ENCODE assay signal across 11 mouse cellular contexts in genomic region chr11:115408266-115408920, GRCm38 (mm10). TPM values are rescaled to one million over a fixed set of nuclear protein-coding genes. Genes with fewer than 3 reads are reported as not detected.
DNase-seq lines count a peak whose midpoint lies in the region; ATAC-seq lines count a peak whose summit lies in the region.
"Had no signal": no experiment of that assay in that cellular context is flagged by ENCODE, and none has a peak within 500 bp of the region (broad histone marks: within the 10 kb centered on the region; RNA-seq: fewer than 3 reads in every experiment).

No protein-coding gene starts in this region.

- peaks cover 21% of the 10 kb centered on the region for H3K4me1 ChIP-seq in kidney, embryonic 16.5 days (ENCODE audit: insufficient read depth, low read length)
- H3K4me1 ChIP-seq in hindbrain, embryonic 13.5 days (replicated peaks): peaks cover 71% of the 10 kb centered on the region
- H3K4me1 ChIP-seq in stomach, embryonic 15.5 days: peaks cover 19% of the 10 kb centered on the region
- H3K4me1 ChIP-seq in limb, embryonic 10.5 days: peaks cover 41% of the 10 kb centered on the region

- no peaks in the 10 kb centered on the region for H3K27me3 ChIP-seq in kidney, embryonic 16.5 days (ENCODE audit: insufficient read depth, low read length)
- no peaks in the 10 kb centered on the region for H3K27me3 ChIP-seq in hindbrain, embryonic 13.5 days
- H3K27me3 ChIP-seq in stomach, embryonic 15.5 days (replicated peaks): no peaks in the 10 kb centered on the region
- H3K27me3 ChIP-seq in limb, embryonic 10.5 days (ENCODE audit: low read depth, poor library complexity, severe bottlenecking): no peaks in the 10 kb centered on the region

- 85% methylated on average over 6 of the region's 6 CpGs for WGBS in kidney, embryonic 16.5 days
- WGBS in hindbrain, embryonic 13.5 days: 83% methylated on average over 6 of the region's 6 CpGs
- 76% methylated on average over 6 of the region's 6 CpGs for WGBS in stomach, embryonic 15.5 days
- WGBS in limb, embryonic 10.5 days: 85% methylated on average over 6 of the region's 6 CpGs

- H3K4me2 ChIP-seq in kidney, embryonic 16.5 days (replicated peaks; ENCODE audit: low read depth, low read length): no peak overlapping the region
- no peak overlapping the region for H3K4me2 ChIP-seq in hindbrain, embryonic 13.5 days
- no peak overlapping the region for H3K4me2 ChIP-seq in stomach, embryonic 15.5 days

- ATAC-seq in kidney, embryonic 16.5 days (ENCODE audit: low FRiP score, low TSS enrichment): no peak
- ATAC-seq in hindbrain, embryonic 13.5 days (ENCODE audit: low FRiP score): no peak
- no peak for ATAC-seq in stomach, embryonic 15.5 days (ENCODE audit: insufficient read depth, low FRiP score, low read depth)
- ATAC-seq in megakaryocyte, adult 5-6 weeks (ENCODE audit: poor library complexity, severe bottlenecking): no peak

- no peak overlapping the region for H3K4me3 ChIP-seq in kidney, embryonic 16.5 days (ENCODE audit: low read length)
- no peak overlapping the region for H3K4me3 ChIP-seq in hindbrain, embryonic 13.5 days
- no peak overlapping the region for H3K4me3 ChIP-seq in stomach, embryonic 15.5 days (replicated peaks)
- no peak overlapping the region for H3K4me3 ChIP-seq in limb, embryonic 10.5 days
- H3K4me3 ChIP-seq: gastrocnemius, adult 2 months had no signal

- no peaks in the 10 kb centered on the region for H3K9me3 ChIP-seq in kidney, embryonic 16.5 days (ENCODE audit: low read length)
- no peaks in the 10 kb centered on the region for H3K9me3 ChIP-seq in hindbrain, embryonic 13.5 days
- H3K9me3 ChIP-seq in stomach, embryonic 15.5 days: no peaks in the 10 kb centered on the region
- H3K9me3 ChIP-seq in limb, embryonic 10.5 days (replicated peaks): no peaks in the 10 kb centered on the region

- no peak overlapping the region for H3K9ac ChIP-seq in kidney, embryonic 16.5 days (replicated peaks; ENCODE audit: low read length)
- no peak overlapping the region for H3K9ac ChIP-seq in hindbrain, embryonic 13.5 days
- H3K9ac ChIP-seq in stomach, embryonic 15.5 days: no peak overlapping the region

- DNase-seq in kidney, adult 18-20 months: no peak
- peak; percentile 74 for DNase-seq in T-cell, adult 2 months (ENCODE audit: low spot score)
- no peak for DNase-seq in limb, embryonic 10.5 days (ENCODE audit: low spot score)
- DNase-seq in adrenal gland, postnatal 10 days: no peak
- DNase-seq: cerebellum, adult 11 months; gastrocnemius, adult 2 months had no signal

- H3K27ac ChIP-seq in kidney, embryonic 16.5 days (ENCODE audit: low read length): peak overlapping the region; percentile 23; the same call in 1 of the 2 replicates
- peak overlapping the region; percentile 81 for H3K27ac ChIP-seq in hindbrain, embryonic 13.5 days
- H3K27ac ChIP-seq in stomach, embryonic 15.5 days: peak overlapping the region; percentile 36; the same call in 1 of the 2 replicates
- H3K27ac ChIP-seq in limb, embryonic 10.5 days: no peak overlapping the region
- H3K27ac ChIP-seq: gastrocnemius, adult 2 months had no signal

- peaks cover 44% of the 10 kb centered on the region for H3K36me3 ChIP-seq in kidney, embryonic 16.5 days (ENCODE audit: insufficient read depth, low read length)
- peaks cover 53% of the 10 kb centered on the region for H3K36me3 ChIP-seq in hindbrain, embryonic 13.5 days
- peaks cover 12% of the 10 kb centered on the region; the same call in 1 of the 2 replicates for H3K36me3 ChIP-seq in stomach, embryonic 15.5 days
- peaks cover 60% of the 10 kb centered on the region for H3K36me3 ChIP-seq in limb, embryonic 10.5 days

RNA-seq across cellular contexts. Expression of gene Mrpl58, which starts 4.8 kb away (rescaled TPM):
- 195 and 203 TPM in 2 replicates for polyA plus RNA-seq in kidney, embryonic 16.5 days (2015; fragmentation: Nextera tagmentation; extraction: Ambion mirVana)
- 196 and 205 TPM in 2 replicates for polyA plus RNA-seq in hindbrain, embryonic 13.5 days (2015; fragmentation: Nextera tagmentation; extraction: Ambion mirVana)
- polyA plus RNA-seq in stomach, embryonic 15.5 days (2015; fragmentation: Nextera tagmentation; extraction: Ambion mirVana): 184 and 196 TPM in 2 replicates
- polyA plus RNA-seq in limb, embryonic 10.5 days (2016; fragmentation: Nextera tagmentation; extraction: Ambion mirVana): 202 and 220 TPM in 2 replicates
- 122 and 124 TPM in 2 replicates for total RNA-seq in megakaryocyte, adult 5-6 weeks (2015)
- total RNA-seq in megakaryocyte, adult 5-6 weeks (2017): 86.9 and 95.9 TPM in 2 replicates
- total RNA-seq in adrenal gland, postnatal 10 days (2021): 100 to 1,000 TPM; 147 to 163 TPM

RNA-seq across cellular contexts. Expression of gene Atp5h, which starts 11.4 kb away (rescaled TPM):
- 942 and 981 TPM in 2 replicates for polyA plus RNA-seq in kidney, embryonic 16.5 days (2015; fragmentation: Nextera tagmentation; extraction: Ambion mirVana)
- 945 and 956 TPM in 2 replicates for polyA plus RNA-seq in hindbrain, embryonic 13.5 days (2015; fragmentation: Nextera tagmentation; extraction: Ambion mirVana)
- polyA plus RNA-seq in stomach, embryonic 15.5 days (2015; fragmentation: Nextera tagmentation; extraction: Ambion mirVana): 824 and 904 TPM in 2 replicates
- 862 and 900 TPM in 2 replicates for polyA plus RNA-seq in limb, embryonic 10.5 days (2016; fragmentation: Nextera tagmentation; extraction: Ambion mirVana)
- 740 and 790 TPM in 2 replicates for total RNA-seq in megakaryocyte, adult 5-6 weeks (2015)
- 901 and 1,038 TPM in 2 replicates for total RNA-seq in megakaryocyte, adult 5-6 weeks (2017)
- 1,000 to 10,000 TPM in 1 of 2 experiments, 100 to 1,000 TPM in 1; 968 to 1,066 TPM for total RNA-seq in adrenal gland, postnatal 10 days (2021)

RNA-seq across cellular contexts. Expression of gene Kctd2, which starts 11.5 kb away (rescaled TPM):
- 4.7 and 4.8 TPM in 2 replicates for polyA plus RNA-seq in kidney, embryonic 16.5 days (2015; fragmentation: Nextera tagmentation; extraction: Ambion mirVana)
- polyA plus RNA-seq in hindbrain, embryonic 13.5 days (2015; fragmentation: Nextera tagmentation; extraction: Ambion mirVana): 17.7 and 22.2 TPM in 2 replicates
- polyA plus RNA-seq in stomach, embryonic 15.5 days (2015; fragmentation: Nextera tagmentation; extraction: Ambion mirVana): 14.6 and 15.6 TPM in 2 replicates
- 13.6 and 18.3 TPM in 2 replicates for polyA plus RNA-seq in limb, embryonic 10.5 days (2016; fragmentation: Nextera tagmentation; extraction: Ambion mirVana)
- total RNA-seq in megakaryocyte, adult 5-6 weeks (2015): 19.6 and 21.2 TPM in 2 replicates
- 14.5 and 16.8 TPM in 2 replicates for total RNA-seq in megakaryocyte, adult 5-6 weeks (2017)
- total RNA-seq in adrenal gland, postnatal 10 days (2021): 10 to 100 TPM; 36.4 to 48.6 TPM

RNA-seq across cellular contexts. Expression of gene Cdr2l, which starts 26.7 kb away (rescaled TPM):
- polyA plus RNA-seq in kidney, embryonic 16.5 days (2015; fragmentation: Nextera tagmentation; extraction: Ambion mirVana): 7.9 and 10.2 TPM in 2 replicates
- 22.4 and 23.2 TPM in 2 replicates for polyA plus RNA-seq in hindbrain, embryonic 13.5 days (2015; fragmentation: Nextera tagmentation; extraction: Ambion mirVana)
- polyA plus RNA-seq in stomach, embryonic 15.5 days (2015; fragmentation: Nextera tagmentation; extraction: Ambion mirVana): 10.0 and 10.5 TPM in 2 replicates
- 15.2 and 16.4 TPM in 2 replicates for polyA plus RNA-seq in limb, embryonic 10.5 days (2016; fragmentation: Nextera tagmentation; extraction: Ambion mirVana)
- 0.21 and 0.58 TPM in 2 replicates for total RNA-seq in megakaryocyte, adult 5-6 weeks (2015)
- 0.24 and 0.59 TPM in 2 replicates for total RNA-seq in megakaryocyte, adult 5-6 weeks (2017)
- total RNA-seq in adrenal gland, postnatal 10 days (2021): 10 to 100 TPM; 30.7 to 43.9 TPM

RNA-seq across cellular contexts. Expression of gene Trim80, which starts 32.0 kb away (rescaled TPM):
- polyA plus RNA-seq in kidney, embryonic 16.5 days (2015; fragmentation: Nextera tagmentation; extraction: Ambion mirVana): 0.12 and 0.35 TPM in 2 replicates
- polyA plus RNA-seq in hindbrain, embryonic 13.5 days (2015; fragmentation: Nextera tagmentation; extraction: Ambion mirVana): not detected in 2 replicates
- 0.23 and 0.35 TPM in 2 replicates for polyA plus RNA-seq in stomach, embryonic 15.5 days (2015; fragmentation: Nextera tagmentation; extraction: Ambion mirVana)
- 0.18 and 0.26 TPM in 2 replicates for polyA plus RNA-seq in limb, embryonic 10.5 days (2016; fragmentation: Nextera tagmentation; extraction: Ambion mirVana)
- total RNA-seq in megakaryocyte, adult 5-6 weeks (2015): not detected in 2 replicates
- total RNA-seq in megakaryocyte, adult 5-6 weeks (2017): not detected in 2 replicates
- total RNA-seq in adrenal gland, postnatal 10 days (2021): under 1 TPM in 1 of 2 experiments, not detected in 1; 0.21 TPM
- total RNA-seq: gastrocnemius, adult 2 months had no signal
- polyA plus RNA-seq: neural tube, embryonic 14.5 days had no signal
